Mouse (Mus musculus) forebrain, embryonic 12.5 days (tissue): Measurements from ENCODE around the gene Rpsa. TPM values are rescaled to one million over a fixed set of nuclear protein-coding genes. Genes with fewer than 3 reads are reported as not detected.

Source experiments
- ATAC-seq: fragments of 200-750 bp; cut with Nextera tagmentation; 2 replicates; pipeline ENCODE4 v1.8.0; 2017; ENCODE audit warnings: moderate TSS enrichment; ENCODE audit not compliant: low FRiP score
- H3K27ac ChIP-seq: fragments of 300-500 bp; sonication (generic); 2 replicates; pipeline ENCODE4 v1.5.1; 2016; ENCODE audit warnings: mild to moderate bottlenecking
- H3K27me3 ChIP-seq: fragments of 300-500 bp; sonication (generic); 2 replicates; pipeline ENCODE4 v1.6.1; 2016; ENCODE audit warnings: mild to moderate bottlenecking
- H3K36me3 ChIP-seq: fragments of 300-500 bp; sonication (generic); replicated peaks from 2 replicates; pipeline ENCODE4 v1.6.1; 2016; ENCODE audit warnings: mild to moderate bottlenecking
- H3K4me1 ChIP-seq: fragments of 300-500 bp; sonication (generic); 2 replicates; pipeline ENCODE4 v1.6.1; 2016
- H3K4me2 ChIP-seq: fragments of 300-500 bp; sonication (generic); 2 replicates; pipeline ENCODE4 v1.6.1; 2016; ENCODE audit warnings: mild to moderate bottlenecking, moderate library complexity
- H3K4me3 ChIP-seq: fragments of 300-500 bp; sonication (generic); replicated peaks from 2 replicates; pipeline ENCODE4 v1.5.1; 2016; ENCODE audit warnings: mild to moderate bottlenecking
- H3K9ac ChIP-seq: fragments of 300-500 bp; sonication (generic); 2 replicates; pipeline ENCODE4 v1.6.1; 2016; ENCODE audit warnings: mild to moderate bottlenecking
- H3K9me3 ChIP-seq: fragments of 300-500 bp; sonication (generic); 2 replicates; pipeline ENCODE4 v1.6.1; 2016
- WGBS: fragments of 180-500 bp; shearing (Covaris S2); methylation state at CpG from one replicate; pipeline ENCODE4 v1.1.7; 2016; 5-methylcytosine and 5-hydroxymethylcytosine counted together
- polyA plus RNA-seq: library from polyadenylated mRNA; unstranded; fragments of >200 nt; fragmentation: Nextera tagmentation; extraction: Ambion mirVana; gene quantifications from 2 replicates; pipeline ENCODE4 v1.2.1, GENCODE M21; 2016

Gene Rpsa
- polyA plus RNA-seq, 1 experiment from 2014 or later = 1,048 TPM

- 88% methylated on average over 13 of the region's 13 CpGs for WGBS
- H3K9ac ChIP-seq = no peak overlapping the region
Measured at GRCm38 (mm10) chr9:120144474-120144873, 17.0 kb downstream of the Rpsa start.

GRCm38 (mm10) chr9:120149222-120149828 is 21.8 kb downstream of the Rpsa start, which contains the start of gene Mobp:
TSS of gene Mobp (plus strand) at chr9:120149707.
- H3K27me3 ChIP-seq = no peaks in the 10 kb centered on the region
- ATAC-seq = no peak
- no peak within 1 kb of the TSS for H3K4me3 ChIP-seq
- peaks cover 8% of the 10 kb centered on the region for H3K4me1 ChIP-seq
- no peaks in the 10 kb centered on the region for H3K36me3 ChIP-seq
- 30% methylated on average over 11 of the region's 11 CpGs for WGBS
- 0 out of 2 replicates have a peak within 1 kb of the TSS, but pooled peaks have one; percentile 22 for H3K27ac ChIP-seq
- no peak within 1 kb of the TSS for H3K9ac ChIP-seq
- H3K4me2 ChIP-seq = no peak within 1 kb of the TSS
- no peaks in the 10 kb centered on the region for H3K9me3 ChIP-seq

More at GRCm38 (mm10) chr9:120144474-120144873, 17.0 kb downstream of the Rpsa start:
- Histone ChIP-seq H3K4me1 (peaks cover 5% of the 10 kb centered on the region), H3K36me3 (no peaks in the 10 kb centered on the region), H3K4me2 (no peak overlapping the region), H3K27me3 (no peaks in the 10 kb centered on the region), H3K4me3 (no peak overlapping the region), H3K9me3 (no peaks in the 10 kb centered on the region), H3K27ac (no peak overlapping the region)
- no peak for ATAC-seq

- 72% methylated on average over 5 of the region's 5 CpGs for WGBS
- peaks cover 8% of the 10 kb centered on the region for H3K4me1 ChIP-seq
- ATAC-seq = no peak
- no peak overlapping the region for H3K4me2 ChIP-seq
- H3K27ac ChIP-seq = no peak overlapping the region
- no peaks in the 10 kb centered on the region for H3K9me3 ChIP-seq
- H3K27me3 ChIP-seq = no peaks in the 10 kb centered on the region
- no peaks in the 10 kb centered on the region for H3K36me3 ChIP-seq
- no peak overlapping the region for H3K4me3 ChIP-seq
- H3K9ac ChIP-seq = no peak overlapping the region
Measured at GRCm38 (mm10) chr9:120151152-120151551, 23.7 kb downstream of the Rpsa start.

- WGBS = 81% methylated on average over 12 of the region's 12 CpGs
- Histone ChIP-seq H3K4me3 (no peak overlapping the region), H3K27ac (no peak overlapping the region), H3K9ac (no peak overlapping the region), H3K4me1 (peaks cover 8% of the 10 kb centered on the region), H3K4me2 (no peak overlapping the region), H3K9me3 (no peaks in the 10 kb centered on the region), H3K27me3 (no peaks in the 10 kb centered on the region), H3K36me3 (no peaks in the 10 kb centered on the region)
- no peak for ATAC-seq
Measured at GRCm38 (mm10) chr9:120151906-120152399, 24.5 kb downstream of the Rpsa start.

GRCm38 (mm10) chr9:120158047-120158446 is 30.6 kb downstream of the Rpsa start:
- 36% methylated on average over 4 of the region's 4 CpGs for WGBS
- no peak overlapping the region for H3K4me3 ChIP-seq
- H3K27ac ChIP-seq = no peak overlapping the region
- H3K9me3 ChIP-seq = no peaks in the 10 kb centered on the region
- H3K36me3 ChIP-seq = no peaks in the 10 kb centered on the region
- H3K4me1 ChIP-seq = 0 out of 2 replicates have a peak, but pooled peaks cover 8% of the 10 kb centered on the region
- H3K4me2 ChIP-seq = no peak overlapping the region
- no peaks in the 10 kb centered on the region for H3K27me3 ChIP-seq
- no peak for ATAC-seq
- no peak overlapping the region for H3K9ac ChIP-seq

DNA sequence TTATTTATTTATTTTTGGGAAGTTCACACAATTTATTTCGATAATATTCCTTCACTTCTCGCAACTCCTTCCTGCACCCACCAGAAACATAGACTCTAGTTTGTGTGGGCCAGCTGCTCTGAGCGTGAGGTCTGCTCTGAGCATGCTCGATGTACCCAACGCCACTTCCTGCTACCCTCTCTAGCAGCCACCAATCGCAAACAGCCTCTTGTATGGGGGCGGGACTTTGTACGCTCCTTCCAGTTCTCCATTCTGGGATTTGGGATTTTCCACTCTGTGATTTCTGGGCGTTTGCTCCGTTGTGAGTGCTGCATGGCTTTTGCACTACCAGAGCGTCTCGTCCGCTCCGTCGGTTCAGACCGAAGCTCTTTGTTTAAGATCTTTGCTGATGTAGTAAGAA is 36.4 kb downstream of the Rpsa start:
- Histone ChIP-seq H3K27me3 (no peaks in the 10 kb centered on the region), H3K4me3 (no peak overlapping the region), H3K4me1 (no peaks in the 10 kb centered on the region), H3K9ac (no peak overlapping the region), H3K9me3 (no peaks in the 10 kb centered on the region), H3K36me3 (no peaks in the 10 kb centered on the region), H3K27ac (no peak overlapping the region), H3K4me2 (no peak overlapping the region)
- no peak for ATAC-seq
- WGBS = 85% methylated on average over 16 of the region's 16 CpGs

GRCm38 (mm10) chr9:120167826-120168225 is 40.3 kb downstream of the Rpsa start:
- WGBS = 72% methylated on average over 11 of the region's 11 CpGs

GRCm38 (mm10) chr9:120171295-120171694 is 43.8 kb downstream of the Rpsa start:
- no peaks in the 10 kb centered on the region for H3K4me1 ChIP-seq
- H3K4me3 ChIP-seq = no peak overlapping the region
- H3K36me3 ChIP-seq = no peaks in the 10 kb centered on the region
- H3K9ac ChIP-seq = no peak overlapping the region
- no peak overlapping the region for H3K4me2 ChIP-seq
- peaks cover 2% of the 10 kb centered on the region; the same call in 1 of the 2 replicates for H3K27me3 ChIP-seq
- no peak for ATAC-seq
- peaks cover 4% of the 10 kb centered on the region; the same call in 1 of the 2 replicates for H3K9me3 ChIP-seq
- H3K27ac ChIP-seq = no peak overlapping the region
- 45% methylated on average over 5 of the region's 5 CpGs for WGBS

More at GRCm38 (mm10) chr9:120167826-120168225, 40.3 kb downstream of the Rpsa start:
- no peaks in the 10 kb centered on the region for H3K4me1 ChIP-seq
- peaks cover 3% of the 10 kb centered on the region; the same call in 1 of the 2 replicates for H3K9me3 ChIP-seq
- peaks cover 2% of the 10 kb centered on the region; the same call in 1 of the 2 replicates for H3K27me3 ChIP-seq
- H3K4me2 ChIP-seq = no peak overlapping the region
- H3K9ac ChIP-seq = no peak overlapping the region
- H3K4me3 ChIP-seq = no peak overlapping the region
- no peak overlapping the region for H3K27ac ChIP-seq
- no peak for ATAC-seq
- no peaks in the 10 kb centered on the region for H3K36me3 ChIP-seq

GRCm38 (mm10) chr9:120174436-120175137 is 47.1 kb downstream of the Rpsa start:
- Histone ChIP-seq H3K4me2 (no peak overlapping the region), H3K9ac (no peak overlapping the region), H3K9me3 (peaks cover 4% of the 10 kb centered on the region; the same call in 1 of the 2 replicates), H3K27me3 (peaks cover 2% of the 10 kb centered on the region; the same call in 1 of the 2 replicates), H3K27ac (no peak overlapping the region), H3K4me1 (no peaks in the 10 kb centered on the region), H3K4me3 (no peak overlapping the region), H3K36me3 (no peaks in the 10 kb centered on the region)
- WGBS = 88% methylated on average over 18 of the region's 18 CpGs
- no peak for ATAC-seq

DNA sequence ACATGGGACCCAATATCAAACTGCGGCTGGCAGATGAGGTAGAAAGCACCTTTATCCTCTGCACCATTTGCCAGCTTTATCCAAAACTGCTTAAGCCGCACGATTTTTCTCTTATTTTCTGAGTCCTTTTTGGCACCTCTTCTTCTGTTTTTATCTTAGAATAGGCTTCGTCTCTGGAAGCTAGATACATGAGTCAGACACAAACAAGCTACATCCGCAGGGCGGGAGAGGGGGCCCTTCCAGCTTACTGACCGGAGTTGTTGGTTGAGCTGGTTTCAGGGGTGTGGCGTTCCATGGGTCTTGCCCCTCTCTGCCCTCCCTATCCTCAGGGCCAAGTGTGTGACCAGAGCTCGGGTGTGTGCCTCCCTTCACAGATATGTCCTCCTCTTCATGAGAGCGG is 51.3 kb downstream of the Rpsa start:
- Histone ChIP-seq H3K9me3 (no peaks in the 10 kb centered on the region), H3K36me3 (no peaks in the 10 kb centered on the region), H3K4me2 (no peak overlapping the region), H3K27ac (no peak overlapping the region), H3K4me3 (no peak overlapping the region), H3K4me1 (no peaks in the 10 kb centered on the region), H3K27me3 (no peaks in the 10 kb centered on the region), H3K9ac (no peak overlapping the region)
- WGBS = 85% methylated on average over 10 of the region's 10 CpGs
- no peak for ATAC-seq
